Mouse (Mus musculus): Measurements from ENCODE around the gene Akap12.

GRCm38 (mm10) chr10:4333319-4333718 is 67.1 kb downstream of the Akap12 start:
- TF ChIP-seq EP300 (optimal IDR thresholded peaks at IDR 0.05) = no peak
- TF ChIP-seq CTCF (IDR thresholded peaks at IDR 0.05; ENCODE audit: low read depth) = peak; percentile 91

Data from stomach, postnatal 0 days (tissue).